Mouse (Mus musculus): ENCODE data around the gene Slc39a9. TPM values are rescaled to one million over a fixed set of nuclear protein-coding genes. Genes with fewer than 3 reads are reported as not detected.
A peak's percentile ranks its signal among the peaks of the same experiment; 100 is the strongest.

The Slc39a9 gene
- total RNA-seq, 2 experiments from 2014 or later = 36.6 to 40.8 TPM

- intact Hi-C loops (cut with DNase I) = loop anchor here (1.0 kb wide), 1 partner anchor 30 kb away; the partner anchor contains the start of gene Ccdc177
- no peak for TF ChIP-seq CTCF (IDR thresholded peaks at IDR 0.05)
- DNase-seq (ENCODE audit: extremely low spot score in 1 of 2, low spot score in 2 of 2) = no peak
- no peak overlapping the region for H3K4me3 ChIP-seq
- H3K27ac ChIP-seq = no peak overlapping the region
These were observed 86.3 kb downstream of the Slc39a9 start for GRCm38 (mm10) chr12:80729758-80730530.

DNA sequence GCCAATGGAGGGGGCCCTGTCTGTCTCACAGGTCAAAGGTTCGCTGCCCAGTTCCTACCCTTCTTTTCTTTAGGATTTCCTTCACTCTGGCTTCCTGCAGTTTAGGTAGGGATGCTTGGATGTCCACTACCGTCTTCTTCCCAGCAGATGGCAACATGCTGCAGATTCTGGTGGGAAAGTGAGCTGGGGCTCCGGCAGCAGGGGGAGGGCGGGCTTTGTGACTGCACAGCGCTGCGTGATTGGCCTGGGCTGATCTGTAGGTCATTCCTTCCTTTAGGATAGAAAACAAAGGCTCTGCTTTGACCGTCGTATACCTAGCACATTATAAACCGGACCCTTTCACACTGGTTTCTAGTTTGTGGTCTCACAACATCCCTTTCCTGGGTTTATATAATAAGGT, 86.9 kb downstream of the Slc39a9 start:
- peak; percentile 61 to 69 for DNase-seq (ENCODE audit: extremely low spot score in 1 of 2, low spot score in 2 of 2)
- TF ChIP-seq CTCF (IDR thresholded peaks at IDR 0.05) = peak; percentile 73
- Histone ChIP-seq H3K4me3 (no peak overlapping the region), H3K27ac (no peak overlapping the region)
- intact Hi-C loops (cut with DNase I) = loop anchor here (1.0 kb wide), 1 partner anchor 30 kb away; the partner anchor contains the start of gene Ccdc177

Other genes starting within 250 kb of the Slc39a9 start
- 10 to 100 TPM; 75.9 to 80.7 TPM for gene Dcaf5, start 207.3 kb upstream of the Slc39a9 start, total RNA-seq (2021)
- gene Exd2, start 180.8 kb upstream of the Slc39a9 start, total RNA-seq (2021) = 100 to 1,000 TPM; 138 to 142 TPM
- gene Galnt16, start 125.6 kb upstream of the Slc39a9 start, total RNA-seq (2021) = 10 to 100 TPM; 94.6 to 94.9 TPM
- gene Erh, start 458 bp downstream of the Slc39a9 start, total RNA-seq (2021) = 10 to 100 TPM; 33.7 to 36.8 TPM
- gene Plekhd1, start 48.7 kb downstream of the Slc39a9 start, total RNA-seq (2021) = 1 to 10 TPM; 2.2 to 2.8 TPM
- 10 to 100 TPM; 11.6 to 15.3 TPM for gene Ccdc177, start 116.8 kb downstream of the Slc39a9 start, total RNA-seq (2021)
- gene Susd6, start 146.6 kb downstream of the Slc39a9 start, total RNA-seq (2021) = 10 to 100 TPM; 37.0 TPM